Mouse (Mus musculus) layer of hippocampus, postnatal 14 days (tissue): ENCODE data around the gene Daglb. TPM values are rescaled to one million over a fixed set of nuclear protein-coding genes. Genes with fewer than 3 reads are reported as not detected.

Experiments
- DNase-seq, 2 experiments: peaks; one replicate each; pipeline ENCODE4 v3.0.0; 2021 to 2022; ENCODE audit warnings: low spot score in 2 of 2, mixed read lengths in 1 of 2
- long read RNA-seq, 2 experiments: library from polyadenylated mRNA; stranded (forward); transcript quantifications; one replicate each; pipeline ENCODE4 v2.0.0; 2021
- total RNA-seq, 2 experiments: library from RNA; stranded (reverse); gene quantifications; 2 replicates each; pipeline ENCODE4 v1.2.3; 2021

Gene Daglb
- total RNA-seq = 10 to 100 TPM; 22.8 to 22.9 TPM
- long read RNA-seq, experiment 1, full-length matches to known transcripts = 20 of 40 reads
- long read RNA-seq, experiment 1, partial matches to known transcripts = 9 of 40 reads
- long read RNA-seq, experiment 1, other reads (novel, unspliced or antisense) = 11 of 40 reads
- long read RNA-seq, experiment 2, full-length matches to known transcripts = 22 of 44 reads
- long read RNA-seq, experiment 2, partial matches to known transcripts = 8 of 44 reads
- long read RNA-seq, experiment 2, other reads (novel, unspliced or antisense) = 14 of 44 reads

GRCm38 (mm10) chr5:143464100-143464756 is at the start of gene Daglb:
Gene Daglb, plus strand, starts transcription at chr5:143464584.
- DNase-seq = peak; percentile 84 to 91

GRCm38 (mm10) chr5:143421484-143421883 is 42.9 kb upstream of the Daglb start:
- no peak for DNase-seq

- DNase-seq = no peak
These were observed 41.4 kb upstream of the Daglb start for GRCm38 (mm10) chr5:143422990-143423389.

GRCm38 (mm10) chr5:143423899-143424519 is 40.4 kb upstream of the Daglb start:
- peak; percentile 29 to 41 for DNase-seq

- peak; percentile 18 to 22 for DNase-seq
These were observed 30.0 kb upstream of the Daglb start for GRCm38 (mm10) chr5:143434421-143434820.

GRCm38 (mm10) chr5:143441298-143441697 is 23.1 kb upstream of the Daglb start:
- DNase-seq = no peak

- no peak for DNase-seq
These were observed 22.6 kb upstream of the Daglb start for GRCm38 (mm10) chr5:143441753-143442152.

- no peak for DNase-seq
These were observed 713 bp upstream of the Daglb start for GRCm38 (mm10) chr5:143463671-143464070.

GRCm38 (mm10) chr5:143464757-143465118 is 354 bp downstream of the Daglb start:
- no peak for DNase-seq

- no peak for DNase-seq
These were observed 1.0 kb downstream of the Daglb start for GRCm38 (mm10) chr5:143465156-143466085.

GRCm38 (mm10) chr5:143466891-143467669 is 2.7 kb downstream of the Daglb start:
- no peak for DNase-seq

- no peak for DNase-seq
These were observed 3.5 kb downstream of the Daglb start for GRCm38 (mm10) chr5:143467931-143468330.

- no peak for DNase-seq
These were observed 5.2 kb downstream of the Daglb start for GRCm38 (mm10) chr5:143469628-143470027.

- peak in 1 of 2 experiments; percentile 63 for DNase-seq
These were observed 6.2 kb downstream of the Daglb start for GRCm38 (mm10) chr5:143470421-143471164.

GRCm38 (mm10) chr5:143471165-143471546 is 6.8 kb downstream of the Daglb start:
- no peak for DNase-seq

GRCm38 (mm10) chr5:143471953-143472618 is 7.7 kb downstream of the Daglb start:
- no peak for DNase-seq

GRCm38 (mm10) chr5:143475153-143475844 is 10.9 kb downstream of the Daglb start:
- DNase-seq = no peak

GRCm38 (mm10) chr5:143476013-143476412 is 11.6 kb downstream of the Daglb start:
- no peak for DNase-seq

- DNase-seq = no peak
These were observed 13.5 kb downstream of the Daglb start for GRCm38 (mm10) chr5:143477901-143478300.
